Mouse (Mus musculus) embryo, embryonic 9.5 days (tissue): ENCODE results near the gene Npm3.

Source experiments
- DNase-seq: peaks from one replicate; pipeline ENCODE4 v3.0.0-alpha.2; 2017; ENCODE audit errors: extremely low spot score

Gene Npm3

GRCm38 (mm10) chr19:45749243-45750043, at the start of gene Npm3:
Gene Npm3 (minus strand): TSS chr19:45749591.
- peak; percentile 90 for DNase-seq

- DNase-seq = no peak
These were observed 47.5 kb upstream of the Npm3 start for GRCm38 (mm10) chr19:45796879-45797278.

- DNase-seq = peak; percentile 69
These were observed 46.7 kb upstream of the Npm3 start for GRCm38 (mm10) chr19:45796061-45796556.

- no peak for DNase-seq
These were observed 46.1 kb upstream of the Npm3 start for GRCm38 (mm10) chr19:45795406-45795944.

GRCm38 (mm10) chr19:45794718-45795117, 45.3 kb upstream of the Npm3 start:
- DNase-seq = no peak

GRCm38 (mm10) chr19:45792404-45792803, 43.0 kb upstream of the Npm3 start:
- DNase-seq = no peak

- DNase-seq = no peak
These were observed 40.8 kb upstream of the Npm3 start for GRCm38 (mm10) chr19:45789888-45790874.

GRCm38 (mm10) chr19:45789365-45789764, 40.0 kb upstream of the Npm3 start:
- DNase-seq = no peak

- DNase-seq = no peak
These were observed 38.9 kb upstream of the Npm3 start for GRCm38 (mm10) chr19:45788337-45788736.

- DNase-seq = no peak
These were observed 38.1 kb upstream of the Npm3 start for GRCm38 (mm10) chr19:45787450-45787849.

GRCm38 (mm10) chr19:45785470-45785869, 36.1 kb upstream of the Npm3 start:
- no peak for DNase-seq

GRCm38 (mm10) chr19:45783933-45784576, 34.7 kb upstream of the Npm3 start:
- DNase-seq = no peak

- DNase-seq = peak; percentile 98
These were observed 34.0 kb upstream of the Npm3 start, which contains the start of gene Mgea5 for GRCm38 (mm10) chr19:45783181-45783932. Gene Mgea5 (minus strand): TSS chr19:45783837.

GRCm38 (mm10) chr19:45782315-45783001, 33.1 kb upstream of the Npm3 start:
- DNase-seq = peak; percentile 80

GRCm38 (mm10) chr19:45781676-45782075, 32.3 kb upstream of the Npm3 start:
- no peak for DNase-seq

GRCm38 (mm10) chr19:45780350-45780915, 31.0 kb upstream of the Npm3 start:
- DNase-seq = no peak

- no peak for DNase-seq
These were observed 26.1 kb upstream of the Npm3 start for GRCm38 (mm10) chr19:45775486-45775885.

- no peak for DNase-seq
These were observed 22.1 kb upstream of the Npm3 start for GRCm38 (mm10) chr19:45771501-45771900.

- no peak for DNase-seq
These were observed 11.4 kb upstream of the Npm3 start for GRCm38 (mm10) chr19:45760810-45761209.

GRCm38 (mm10) chr19:45758671-45759070, 9.3 kb upstream of the Npm3 start:
- DNase-seq = no peak
